Mouse (Mus musculus): ENCODE measurements around the gene Fmnl2.

DNA sequence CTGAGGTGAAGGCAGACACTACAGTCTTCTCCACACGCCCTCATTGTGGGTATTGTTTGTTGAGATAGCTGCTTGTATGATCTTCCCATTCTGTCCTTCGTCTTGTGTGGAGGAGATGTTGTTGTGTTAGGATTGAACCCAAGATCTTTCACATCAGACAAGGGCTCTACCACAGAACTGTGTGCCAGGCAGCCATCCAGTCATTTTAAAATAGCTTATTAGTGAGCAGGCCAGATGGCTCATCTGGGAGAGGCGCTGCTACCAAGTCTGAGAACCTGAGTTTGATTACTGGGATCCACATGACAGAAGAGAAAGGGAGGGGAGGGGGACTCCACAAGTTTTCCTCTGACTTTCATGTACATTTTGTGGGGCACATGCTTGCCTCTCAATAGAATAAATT lies 8.6 kb upstream of the Fmnl2 start:
- TF ChIP-seq CTCF (IDR thresholded peaks at IDR 0.05; ENCODE audit: control insufficient read depth, insufficient read depth, insufficient read length) (no peak), MAX (IDR thresholded peaks at IDR 0.05) (no peak)
